Mouse (Mus musculus) kidney, postnatal 25 days (tissue): ENCODE measurements around the gene Icam5.
A peak's percentile ranks its signal among the peaks of the same experiment; 100 is the strongest.
"Not testable (repeated sequence)": the region's sequence is repeated elsewhere in the genome, so short reads cannot be mapped to it uniquely, and the experiment has no call there.

Source experiments
- DNase-seq, 2 experiments: peaks; one replicate each; pipeline ENCODE4 v3.0.0; 2021; ENCODE audit warnings: mixed read lengths in 2 of 2

Gene Icam5

DNA sequence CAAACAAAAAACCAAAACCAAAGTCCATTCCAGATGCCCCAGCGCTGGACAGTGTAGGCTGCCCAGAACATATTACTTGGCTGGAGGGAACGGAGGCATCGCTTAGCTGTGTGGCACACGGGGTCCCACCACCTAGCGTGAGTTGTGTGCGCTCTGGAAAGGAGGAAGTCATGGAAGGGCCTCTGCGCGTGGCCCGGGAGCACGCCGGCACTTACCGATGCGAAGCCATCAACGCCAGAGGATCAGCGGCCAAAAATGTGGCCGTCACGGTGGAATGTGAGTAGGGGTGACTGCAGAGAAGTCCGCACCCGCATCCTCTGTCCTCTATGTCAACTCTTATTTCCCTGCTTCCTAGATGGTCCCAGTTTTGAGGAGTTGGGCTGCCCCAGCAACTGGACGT, 4.3 kb downstream of the Icam5 start:
- DNase-seq = no peak

DNA sequence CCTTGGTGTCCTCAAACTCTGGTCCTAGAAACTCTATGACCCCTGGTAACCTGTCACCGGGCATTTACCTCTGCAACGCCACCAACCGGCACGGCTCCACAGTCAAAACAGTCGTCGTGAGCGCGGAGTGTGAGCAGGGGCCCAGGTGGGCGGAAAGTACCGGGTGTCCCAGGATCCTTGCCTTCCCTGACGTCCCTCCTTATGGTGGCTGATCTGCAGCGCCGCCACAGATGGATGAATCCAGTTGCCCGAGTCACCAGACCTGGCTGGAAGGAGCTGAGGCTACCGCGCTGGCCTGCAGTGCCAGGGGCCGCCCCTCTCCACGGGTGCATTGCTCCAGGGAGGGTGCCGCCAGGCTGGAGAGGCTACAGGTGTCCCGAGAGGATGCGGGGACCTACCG, 4.8 kb downstream of the Icam5 start:
- no peak for DNase-seq

DNA sequence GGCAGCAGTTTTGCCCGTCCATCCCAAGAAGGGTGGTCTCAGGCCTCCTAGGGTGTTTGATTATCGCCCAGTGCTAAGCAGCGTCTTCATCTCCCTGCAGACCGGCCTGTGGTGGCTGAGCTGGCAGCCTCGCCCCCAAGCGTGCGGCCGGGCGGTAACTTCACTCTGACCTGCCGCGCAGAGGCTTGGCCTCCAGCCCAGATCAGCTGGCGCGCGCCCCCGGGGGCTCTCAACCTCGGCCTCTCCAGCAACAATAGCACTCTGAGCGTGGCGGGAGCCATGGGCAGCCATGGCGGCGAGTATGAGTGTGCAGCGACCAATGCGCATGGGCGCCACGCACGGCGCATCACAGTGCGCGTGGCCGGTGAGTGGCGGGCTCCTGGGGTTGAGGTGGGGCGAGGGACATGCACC, 5.6 kb downstream of the Icam5 start:
- DNase-seq = peak; percentile 24 to 44

DNA sequence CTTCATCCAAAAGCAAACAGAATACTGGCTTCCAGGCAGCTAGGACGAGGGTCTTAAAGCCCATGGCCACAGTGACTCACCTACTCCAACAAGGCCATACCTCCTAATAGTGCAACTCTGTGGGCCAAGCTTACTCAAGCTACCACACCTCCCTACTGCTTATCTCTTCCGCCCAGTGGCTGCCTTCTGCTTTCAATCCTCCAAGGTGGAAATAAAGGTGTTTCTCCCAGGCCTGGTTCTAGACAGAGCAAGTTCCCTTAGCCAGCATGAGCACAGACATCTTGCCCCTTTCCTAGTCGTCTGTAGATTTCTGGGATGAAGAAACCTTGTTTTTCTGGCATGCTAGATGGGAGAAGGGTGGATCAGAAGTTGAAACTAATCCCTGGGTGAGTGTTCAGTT, 7.9 kb downstream of the Icam5 start:
- DNase-seq = no peak

DNA sequence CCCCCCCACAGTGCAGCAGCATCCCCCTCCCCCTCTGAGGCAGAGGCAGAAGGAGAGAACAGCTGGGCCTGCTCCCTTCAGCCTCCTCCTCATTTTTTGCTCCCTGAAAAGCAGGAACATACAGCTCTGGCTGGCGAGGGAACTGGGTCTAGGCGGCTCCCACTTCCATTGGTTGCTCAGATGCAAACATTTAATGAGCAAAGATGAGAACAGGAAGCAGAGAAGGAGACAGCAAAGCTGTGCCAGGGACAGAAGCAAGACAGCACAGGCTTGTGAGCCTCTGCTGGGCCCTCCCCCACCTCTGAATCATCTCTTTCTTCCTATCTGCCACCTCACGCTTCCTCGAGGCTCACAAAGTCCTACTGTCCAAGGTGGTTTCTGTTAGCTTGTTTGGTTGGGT, 9.4 kb downstream of the Icam5 start:
- no peak for DNase-seq

DNA sequence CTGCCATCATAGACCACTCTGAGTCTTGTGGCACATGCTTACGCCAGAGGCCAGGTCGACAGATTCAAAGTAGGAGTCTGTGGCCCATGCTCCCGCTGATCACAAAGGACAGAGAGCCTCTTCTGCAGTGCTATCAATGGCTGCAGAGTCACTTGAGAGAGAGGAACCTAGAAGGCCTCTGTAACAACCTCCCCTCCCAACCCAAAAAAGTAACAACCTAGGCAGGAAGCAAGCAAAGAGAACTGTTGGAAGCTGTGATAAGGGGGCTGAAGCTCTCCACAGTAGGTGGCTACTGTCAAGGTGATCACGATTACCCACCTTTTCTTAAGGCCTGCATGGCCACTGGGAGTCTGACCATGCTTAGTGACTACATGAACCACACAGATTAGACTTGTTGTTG, 11.7 kb downstream of the Icam5 start:
- no peak for DNase-seq

DNA sequence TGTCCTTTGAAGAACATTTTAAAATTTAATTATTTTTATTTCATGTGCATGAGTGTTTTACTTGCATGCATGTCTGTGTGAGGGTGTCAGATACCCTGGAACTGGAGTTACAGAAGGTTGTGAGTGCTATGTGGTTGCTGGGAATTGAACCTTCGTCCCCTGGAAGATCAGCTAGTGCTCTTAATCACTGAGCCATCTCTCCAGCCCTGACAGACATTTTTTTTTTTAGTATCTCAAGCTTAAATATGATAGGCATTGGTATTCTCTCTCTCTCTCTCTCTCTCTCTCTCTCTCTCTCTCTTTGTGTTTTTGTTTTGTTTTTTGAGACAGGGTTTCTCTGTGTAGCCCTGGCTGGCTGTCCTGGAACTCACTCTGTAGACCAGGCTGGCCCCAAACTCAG, 12.9 kb downstream of the Icam5 start:
- not testable (repeated sequence) for DNase-seq

DNA sequence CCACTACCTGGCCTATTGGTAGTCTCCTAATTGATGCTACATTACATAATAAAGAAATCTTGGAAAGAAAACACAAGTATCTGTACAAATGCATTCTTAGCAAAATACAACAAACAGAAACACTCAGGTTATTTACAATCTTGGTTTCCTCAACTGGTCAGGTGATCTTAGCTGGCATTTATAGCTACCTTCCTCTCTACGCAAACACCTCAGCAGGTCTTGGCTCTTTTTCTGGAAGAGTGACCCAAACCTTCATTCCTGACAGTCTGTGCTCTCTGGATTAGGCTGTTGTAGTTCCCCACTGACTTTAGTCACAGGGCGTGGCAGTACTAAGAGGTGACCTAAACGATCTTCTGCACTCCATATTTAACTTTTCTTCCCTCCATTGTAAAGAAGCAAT, 13.4 kb downstream of the Icam5 start:
- DNase-seq = no peak

DNA sequence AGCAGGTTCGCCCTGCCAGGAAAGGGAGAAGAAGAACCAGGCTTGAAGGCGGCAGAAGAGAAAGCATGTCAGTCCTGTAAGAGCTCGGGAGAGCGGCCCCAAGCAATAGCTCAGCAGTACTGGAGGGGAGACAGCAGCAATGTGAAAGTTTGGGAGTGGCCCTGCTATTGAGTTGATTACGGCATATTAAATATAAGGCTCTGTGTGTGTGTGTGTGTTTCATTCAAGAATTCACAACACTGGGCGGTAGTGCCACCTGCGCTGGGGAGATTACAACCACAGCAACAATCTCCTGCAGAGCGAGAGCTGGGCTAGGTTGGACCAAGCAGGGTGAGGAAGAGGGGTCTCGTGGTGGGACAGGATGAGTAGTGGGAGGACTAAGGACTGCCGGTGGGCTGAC, 19.7 kb downstream of the Icam5 start:
- no peak for DNase-seq

DNA sequence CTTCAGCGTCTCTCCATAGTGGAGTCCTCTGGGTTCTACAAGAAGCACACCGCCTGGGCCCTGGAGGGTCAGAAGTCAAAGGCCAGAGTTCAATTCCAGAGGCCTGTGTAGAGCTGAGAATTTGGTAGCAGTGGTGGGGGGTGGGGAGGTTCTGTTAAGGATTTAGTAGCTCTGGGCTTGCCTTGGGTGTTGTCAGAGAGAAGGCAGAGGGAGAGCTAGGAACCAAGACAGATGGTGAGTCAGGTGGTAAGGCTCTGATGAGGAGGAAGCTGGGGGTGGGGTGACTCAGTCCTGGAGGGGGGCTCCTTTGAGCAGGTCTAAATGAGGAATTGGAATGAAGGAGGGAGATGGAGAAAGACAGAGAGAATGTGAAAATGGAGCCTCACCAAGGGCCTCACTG, 31.1 kb downstream of the Icam5 start:
- DNase-seq = no peak

DNA sequence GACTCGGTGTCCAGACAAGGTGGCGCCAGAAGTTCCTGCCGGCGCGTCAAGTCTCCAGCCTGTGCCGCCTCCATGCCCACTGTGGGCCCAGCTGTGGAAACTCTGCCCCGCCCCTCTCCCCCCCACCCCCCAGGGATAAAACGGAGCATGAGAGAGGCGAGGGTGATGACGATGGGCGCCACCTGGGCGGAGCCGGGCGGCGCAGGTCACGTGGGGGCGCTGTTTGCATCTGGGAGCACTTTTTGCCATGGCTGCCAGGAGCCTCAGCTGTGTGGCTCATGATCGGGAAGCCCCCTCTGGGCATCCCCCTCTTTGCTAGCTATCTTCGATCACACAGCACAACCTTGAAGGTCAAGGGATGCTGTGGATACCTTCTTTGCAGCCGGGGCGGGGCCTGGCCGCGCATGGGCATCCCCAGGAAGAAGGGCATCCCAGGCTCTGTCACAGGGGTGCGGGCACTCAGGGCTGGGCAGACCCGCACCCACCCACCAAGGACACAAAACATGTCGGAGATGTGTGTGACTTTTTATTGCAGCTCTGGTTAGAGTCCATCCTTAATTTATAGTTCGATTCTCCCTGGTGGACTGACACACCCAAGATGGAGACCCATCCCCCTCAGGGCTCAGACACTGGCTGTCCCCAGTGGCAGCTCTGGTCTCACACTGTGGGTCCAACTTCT, 35.3 kb downstream of the Icam5 start, which contains the start of gene Zglp1:
Gene Zglp1, minus strand, starts transcription at position 88 of the 679 bp plus-strand sequence.
- no peak for DNase-seq

DNA sequence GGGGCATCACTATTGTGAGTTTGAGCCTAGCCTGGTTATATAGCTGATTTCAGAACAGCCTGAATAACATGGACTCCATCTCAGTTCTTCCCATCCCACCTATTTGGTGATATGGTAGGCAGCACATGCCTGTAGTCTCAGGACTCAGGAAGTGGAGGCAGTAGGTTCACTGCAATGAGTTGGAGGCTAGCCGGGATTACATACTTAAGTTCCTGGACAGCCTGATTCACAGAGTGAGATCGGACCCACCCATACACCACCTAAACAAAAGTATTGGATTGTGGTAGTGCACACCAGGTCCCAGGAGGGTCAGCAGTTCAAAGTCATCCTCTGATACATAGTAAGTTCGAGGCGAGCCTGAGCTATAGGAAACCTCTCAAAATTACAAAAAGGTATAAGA, 40.8 kb downstream of the Icam5 start:
- no peak for DNase-seq

DNA sequence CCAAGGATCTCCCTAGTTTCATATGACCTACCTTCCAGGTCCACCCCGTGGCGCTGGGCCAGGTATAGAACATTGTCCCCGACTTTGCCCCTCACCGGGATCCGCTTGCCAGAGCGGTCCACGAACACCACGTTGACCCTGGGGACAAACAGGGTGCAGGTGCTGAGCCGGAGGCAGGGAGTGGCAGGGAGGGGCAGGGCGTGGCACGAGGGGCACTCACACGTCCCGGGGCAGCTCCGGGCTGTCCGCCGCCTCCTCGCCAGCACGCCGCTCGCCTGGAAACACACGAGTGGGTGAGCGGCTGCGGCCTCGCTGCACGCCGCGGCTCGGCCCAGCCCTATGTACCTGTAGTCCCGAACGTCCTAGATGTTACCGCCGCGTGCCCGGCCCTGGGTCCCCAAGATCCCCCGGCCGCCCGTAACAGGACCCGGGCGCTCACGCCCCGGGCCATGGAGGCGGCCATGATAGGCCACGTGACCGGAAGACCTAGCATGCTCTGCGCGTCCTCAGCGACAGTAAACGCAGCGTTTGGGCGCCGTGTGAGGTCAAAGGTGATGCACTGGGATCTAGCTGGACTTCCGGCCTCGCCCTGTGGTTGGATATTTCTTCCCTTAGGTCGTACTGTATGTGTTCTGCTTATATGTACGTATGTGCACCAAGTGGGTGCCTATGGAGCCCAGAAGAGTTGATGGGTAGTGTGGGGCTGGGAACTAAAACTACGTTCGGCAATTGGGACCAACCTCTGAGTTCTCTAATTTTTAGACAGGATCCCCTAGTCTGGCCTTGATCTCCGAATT, 41.4 kb downstream of the Icam5 start, which contains the start of the genes Gm49373 and Fdx1l:
Gene Gm49373, minus strand, starts transcription at position 53 of the 797 bp plus-strand sequence.
Gene Fdx1l, minus strand, starts transcription at position 571 of the 797 bp plus-strand sequence.
- peak; percentile 95 to 96 for DNase-seq

DNA sequence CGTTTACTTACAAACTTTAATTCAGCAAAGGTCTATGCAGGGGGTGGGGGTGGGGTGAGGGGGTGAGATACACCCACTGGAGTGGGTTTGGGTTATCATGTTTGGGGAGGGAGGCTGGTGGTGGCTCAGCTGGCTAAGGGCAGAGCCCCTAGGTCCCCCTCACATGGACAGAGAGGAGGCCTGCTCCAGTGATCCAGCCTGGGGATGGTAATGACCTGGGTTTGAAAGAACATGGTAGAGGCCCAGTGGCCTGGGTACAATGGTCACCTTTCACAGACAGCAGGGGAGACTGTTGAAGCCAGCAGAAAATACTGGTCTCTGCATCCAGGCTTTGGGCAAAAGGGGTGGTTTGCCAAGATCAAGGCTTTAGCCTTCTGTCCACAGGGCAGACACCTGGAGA, 42.3 kb downstream of the Icam5 start:
- no peak for DNase-seq

DNA sequence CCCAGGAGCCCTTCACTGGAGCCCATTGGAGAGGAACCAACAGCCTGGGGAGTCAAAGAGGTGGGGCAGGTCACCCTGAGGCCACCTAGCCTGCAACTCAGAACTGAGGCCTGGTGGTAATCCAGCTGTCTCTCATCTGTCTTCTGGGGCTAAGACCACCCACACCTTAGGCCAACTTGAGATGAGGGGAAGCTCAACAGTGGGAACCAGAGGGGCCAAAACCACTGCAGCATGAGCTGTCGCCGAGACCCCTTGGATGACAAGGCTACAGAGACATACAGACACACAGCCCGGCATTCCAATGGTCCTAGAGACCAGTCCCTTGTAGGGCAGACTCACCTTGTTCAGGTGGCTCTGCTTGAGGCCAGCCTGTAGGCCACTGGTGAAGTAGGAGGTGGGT, 43.8 kb downstream of the Icam5 start:
- no peak for DNase-seq

DNA sequence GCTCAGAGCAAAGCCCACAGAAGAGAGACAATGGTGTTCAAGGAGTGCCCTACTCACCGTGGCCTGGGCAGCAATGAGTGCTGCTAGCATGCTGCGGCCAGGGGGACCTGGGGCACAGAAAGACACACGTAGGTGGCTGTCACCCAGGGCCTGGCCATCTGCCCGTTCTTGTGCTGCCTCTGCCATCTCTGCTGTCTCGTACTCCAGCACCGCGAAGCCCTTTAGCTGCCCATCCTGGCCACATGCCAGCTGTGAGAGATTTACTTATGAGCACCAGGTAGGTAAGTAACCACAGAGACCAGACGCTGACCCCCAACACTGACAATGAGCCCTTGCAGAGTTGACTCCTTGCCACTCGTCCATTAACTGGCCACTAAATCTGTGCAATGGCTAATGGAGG, 49.3 kb downstream of the Icam5 start:
- DNase-seq = peak in 1 of 2 experiments; percentile 47

DNA sequence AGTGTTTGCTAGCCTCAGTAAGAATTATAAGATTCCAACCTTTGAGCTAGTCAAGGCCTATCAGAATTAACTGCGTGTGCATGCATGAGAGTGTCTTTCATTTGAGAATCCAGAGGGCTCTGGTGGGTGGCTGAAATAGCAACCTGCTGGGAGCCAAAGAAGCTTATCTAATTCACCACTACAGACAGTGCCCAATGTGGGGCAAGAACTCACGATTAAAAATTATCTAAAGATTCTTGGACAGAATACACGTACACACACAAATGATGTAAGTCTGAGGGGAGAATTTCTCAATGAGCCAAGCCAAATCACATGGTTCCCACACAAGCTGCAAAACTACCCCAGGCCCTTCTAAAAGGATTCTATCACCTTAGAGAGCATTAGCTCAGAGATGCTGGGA, 51.5 kb downstream of the Icam5 start:
- no peak for DNase-seq
